Mouse (Mus musculus): ENCODE results near the gene Pcdh15. TPM values are rescaled to one million over a fixed set of nuclear protein-coding genes. Genes with fewer than 3 reads are reported as not detected.

Gene Pcdh15
- polyA plus RNA-seq, 2 experiments = 1.0 TPM

- no peak for DNase-seq (ENCODE audit: low spot score)
- no peak overlapping the region for H3K27ac ChIP-seq (replicated peaks; ENCODE audit: low read depth, low read length)
- H3K4me1 ChIP-seq (ENCODE audit: control insufficient read depth, insufficient read depth, low read length) = no peaks in the 10 kb centered on the region
- no peak overlapping the region for H3K4me2 ChIP-seq (replicated peaks; ENCODE audit: low read depth, low read length, severe bottlenecking)
- no peaks in the 10 kb centered on the region for H3K36me3 ChIP-seq (ENCODE audit: control insufficient read depth, insufficient read depth, low read length)
- no peak overlapping the region for H3K4me3 ChIP-seq (replicated peaks; ENCODE audit: low read length)
- H3K9me3 ChIP-seq (ENCODE audit: control insufficient read depth, low read length) = no peaks in the 10 kb centered on the region
- 86% methylated on average over 7 of the region's 7 CpGs for WGBS
- no peak overlapping the region for H3K9ac ChIP-seq (ENCODE audit: low read depth, low read length, severe bottlenecking)
- no peak for ATAC-seq (ENCODE audit: low FRiP score, low read depth)
- no peaks in the 10 kb centered on the region for H3K27me3 ChIP-seq (ENCODE audit: control insufficient read depth, insufficient read depth, low read length)
- TF ChIP-seq POLR2A (IDR thresholded peaks at IDR 0.05; ENCODE audit: borderline replicate concordance, extremely low read depth, insufficient read depth, insufficient read length) = no peak
These were observed 634.1 kb downstream of the Pcdh15 start for GRCm38 (mm10) chr10:73733246-73733645.

GRCm38 (mm10) chr10:73749021-73749420 lies 649.9 kb downstream of the Pcdh15 start:
- Histone ChIP-seq H3K4me1 (ENCODE audit: control insufficient read depth, insufficient read depth, low read length) (no peaks in the 10 kb centered on the region), H3K4me2 (replicated peaks; ENCODE audit: low read depth, low read length, severe bottlenecking) (no peak overlapping the region), H3K4me3 (replicated peaks; ENCODE audit: low read length) (no peak overlapping the region), H3K9me3 (ENCODE audit: control insufficient read depth, low read length) (no peaks in the 10 kb centered on the region), H3K27ac (replicated peaks; ENCODE audit: low read depth, low read length) (no peak overlapping the region), H3K9ac (ENCODE audit: low read depth, low read length, severe bottlenecking) (no peak overlapping the region), H3K36me3 (ENCODE audit: control insufficient read depth, insufficient read depth, low read length) (no peaks in the 10 kb centered on the region), H3K27me3 (ENCODE audit: control insufficient read depth, insufficient read depth, low read length) (no peaks in the 10 kb centered on the region)
- DNase-seq (ENCODE audit: low spot score) (no peak), ATAC-seq (ENCODE audit: low FRiP score, low read depth) (no peak)
- TF ChIP-seq POLR2A (IDR thresholded peaks at IDR 0.05; ENCODE audit: borderline replicate concordance, extremely low read depth, insufficient read depth, insufficient read length) = no peak
- 62% methylated on average over 2 of the region's 2 CpGs for WGBS

GRCm38 (mm10) chr10:73753876-73754275 lies 654.7 kb downstream of the Pcdh15 start:
- Histone ChIP-seq H3K4me3 (replicated peaks; ENCODE audit: low read length) (no peak overlapping the region), H3K4me2 (replicated peaks; ENCODE audit: low read depth, low read length, severe bottlenecking) (no peak overlapping the region), H3K27ac (replicated peaks; ENCODE audit: low read depth, low read length) (no peak overlapping the region), H3K27me3 (ENCODE audit: control insufficient read depth, insufficient read depth, low read length) (no peaks in the 10 kb centered on the region), H3K9ac (ENCODE audit: low read depth, low read length, severe bottlenecking) (no peak overlapping the region), H3K36me3 (ENCODE audit: control insufficient read depth, insufficient read depth, low read length) (no peaks in the 10 kb centered on the region), H3K9me3 (ENCODE audit: control insufficient read depth, low read length) (no peaks in the 10 kb centered on the region), H3K4me1 (ENCODE audit: control insufficient read depth, insufficient read depth, low read length) (no peaks in the 10 kb centered on the region)
- WGBS = 60% methylated on average over 3 of the region's 3 CpGs
- DNase-seq (ENCODE audit: low spot score) (no peak), ATAC-seq (ENCODE audit: low FRiP score, low read depth) (no peak)
- no peak for TF ChIP-seq POLR2A (IDR thresholded peaks at IDR 0.05; ENCODE audit: borderline replicate concordance, extremely low read depth, insufficient read depth, insufficient read length)

GRCm38 (mm10) chr10:73782945-73783344 lies 683.8 kb downstream of the Pcdh15 start:
- Histone ChIP-seq H3K27ac (replicated peaks; ENCODE audit: low read depth, low read length) (no peak overlapping the region), H3K4me1 (ENCODE audit: control insufficient read depth, insufficient read depth, low read length) (no peaks in the 10 kb centered on the region), H3K9me3 (ENCODE audit: control insufficient read depth, low read length) (no peaks in the 10 kb centered on the region), H3K4me3 (replicated peaks; ENCODE audit: low read length) (no peak overlapping the region), H3K36me3 (ENCODE audit: control insufficient read depth, insufficient read depth, low read length) (no peaks in the 10 kb centered on the region), H3K9ac (ENCODE audit: low read depth, low read length, severe bottlenecking) (no peak overlapping the region), H3K4me2 (replicated peaks; ENCODE audit: low read depth, low read length, severe bottlenecking) (no peak overlapping the region), H3K27me3 (ENCODE audit: control insufficient read depth, insufficient read depth, low read length) (no peaks in the 10 kb centered on the region)
- DNase-seq (ENCODE audit: low spot score) (peak; percentile 7), ATAC-seq (ENCODE audit: low FRiP score, low read depth) (no peak)
- TF ChIP-seq POLR2A (IDR thresholded peaks at IDR 0.05; ENCODE audit: borderline replicate concordance, extremely low read depth, insufficient read depth, insufficient read length) = no peak
- 52% methylated on average over 4 of the region's 4 CpGs for WGBS

GRCm38 (mm10) chr10:73788163-73788562 lies 689.0 kb downstream of the Pcdh15 start:
- H3K4me1 ChIP-seq (ENCODE audit: control insufficient read depth, insufficient read depth, low read length) = 0 out of 2 replicates have a peak, but pooled peaks cover 3% of the 10 kb centered on the region
- H3K27me3 ChIP-seq (ENCODE audit: control insufficient read depth, insufficient read depth, low read length) = no peaks in the 10 kb centered on the region
- no peak for TF ChIP-seq POLR2A (IDR thresholded peaks at IDR 0.05; ENCODE audit: borderline replicate concordance, extremely low read depth, insufficient read depth, insufficient read length)
- ATAC-seq (ENCODE audit: low FRiP score, low read depth) = no peak
- no peaks in the 10 kb centered on the region for H3K9me3 ChIP-seq (ENCODE audit: control insufficient read depth, low read length)
- H3K27ac ChIP-seq (replicated peaks; ENCODE audit: low read depth, low read length) = no peak overlapping the region
- no peak overlapping the region for H3K9ac ChIP-seq (ENCODE audit: low read depth, low read length, severe bottlenecking)
- H3K4me3 ChIP-seq (replicated peaks; ENCODE audit: low read length) = no peak overlapping the region
- no peaks in the 10 kb centered on the region for H3K36me3 ChIP-seq (ENCODE audit: control insufficient read depth, insufficient read depth, low read length)
- no peak overlapping the region for H3K4me2 ChIP-seq (replicated peaks; ENCODE audit: low read depth, low read length, severe bottlenecking)
- DNase-seq (ENCODE audit: low spot score) = no peak
- 70% methylated on average over 3 of the region's 3 CpGs for WGBS

- WGBS = 88% methylated on average over 4 of the region's 4 CpGs
- no peak overlapping the region for H3K4me3 ChIP-seq (replicated peaks; ENCODE audit: low read length)
- no peak overlapping the region for H3K9ac ChIP-seq (ENCODE audit: low read depth, low read length, severe bottlenecking)
- no peak for ATAC-seq (ENCODE audit: low FRiP score, low read depth)
- H3K4me2 ChIP-seq (replicated peaks; ENCODE audit: low read depth, low read length, severe bottlenecking) = no peak overlapping the region
- H3K27me3 ChIP-seq (ENCODE audit: control insufficient read depth, insufficient read depth, low read length) = no peaks in the 10 kb centered on the region
- H3K4me1 ChIP-seq (ENCODE audit: control insufficient read depth, insufficient read depth, low read length) = no peaks in the 10 kb centered on the region
- DNase-seq (ENCODE audit: low spot score) = no peak
- no peak for TF ChIP-seq POLR2A (IDR thresholded peaks at IDR 0.05; ENCODE audit: borderline replicate concordance, extremely low read depth, insufficient read depth, insufficient read length)
- H3K27ac ChIP-seq (replicated peaks; ENCODE audit: low read depth, low read length) = no peak overlapping the region
- no peaks in the 10 kb centered on the region for H3K9me3 ChIP-seq (ENCODE audit: control insufficient read depth, low read length)
- H3K36me3 ChIP-seq (ENCODE audit: control insufficient read depth, insufficient read depth, low read length) = no peaks in the 10 kb centered on the region
These were observed 705.9 kb downstream of the Pcdh15 start for GRCm38 (mm10) chr10:73805069-73805468.

Data from limb, embryonic 14.5 days (tissue).